ENCODE assay signal across 8 mouse cellular contexts in genomic region chr7:81213347-81214152, GRCm38 (mm10). TPM values are rescaled to one million over a fixed set of nuclear protein-coding genes. Genes with fewer than 3 reads are reported as not detected.
DNase-seq lines count a peak whose midpoint lies in the region; ATAC-seq and TF ChIP-seq lines count a peak whose summit lies in the region.

Pde8a (plus strand) TSS chr7:81213596.

- peaks cover 6% of the 10 kb centered on the region; the same call in 1 of the 2 replicates for H3K4me1 ChIP-seq in liver, adult 2 months (ENCODE audit: control insufficient read depth, insufficient read depth, low read length)
- H3K4me1 ChIP-seq in heart, embryonic 10.5 days = peaks cover 46% of the 10 kb centered on the region
- H3K4me1 ChIP-seq in midbrain, embryonic 11.5 days (ENCODE audit: control insufficient read depth, insufficient read depth, low read length) = peaks cover 11% of the 10 kb centered on the region
- H3K4me1 ChIP-seq in thymus, adult 2 months (replicated peaks; ENCODE audit: control insufficient read depth, insufficient read depth, low read length) = peaks cover 11% of the 10 kb centered on the region

- no peaks in the 10 kb centered on the region for H3K9me3 ChIP-seq in heart, embryonic 10.5 days
- H3K9me3 ChIP-seq in midbrain, embryonic 11.5 days (ENCODE audit: control insufficient read depth, low read length) = no peaks in the 10 kb centered on the region

- H3K4me2 ChIP-seq in midbrain, embryonic 11.5 days = peak within 1 kb of the TSS; percentile 62

- no peak for TF ChIP-seq CTCF in liver, adult 2 months (IDR thresholded peaks at IDR 0.05; ENCODE audit: low read depth, low read length)
- TF ChIP-seq CTCF in thymus, adult 2 months (IDR thresholded peaks at IDR 0.05; ENCODE audit: borderline replicate concordance, control insufficient read depth, extremely low read depth, insufficient read depth, low read length, poor library complexity) = peak; percentile 7; the same call in 1 of the 2 replicates

- peak within 1 kb of the TSS; percentile 95 for H3K27ac ChIP-seq in liver, adult 2 months (replicated peaks; ENCODE audit: insufficient read depth, low read depth, low read length)
- peak within 1 kb of the TSS; percentile 86 for H3K27ac ChIP-seq in heart, embryonic 10.5 days
- H3K27ac ChIP-seq in midbrain, embryonic 11.5 days (ENCODE audit: low read depth, low read length) = no peak within 1 kb of the TSS; the same call in 1 of the 2 replicates
- H3K27ac ChIP-seq in thymus, adult 2 months (ENCODE audit: control insufficient read depth, insufficient read depth, low read length) = peak within 1 kb of the TSS; percentile 0; the same call in 1 of the 2 replicates

- H3K9ac ChIP-seq in liver, adult 2 months (ENCODE audit: low read depth, low read length) = peak within 1 kb of the TSS; percentile 79
- peak within 1 kb of the TSS; percentile 40 for H3K9ac ChIP-seq in midbrain, embryonic 11.5 days (ENCODE audit: low read length)

- peaks cover 17% of the 10 kb centered on the region for H3K79me2 ChIP-seq in liver, adult 2 months (ENCODE audit: control insufficient read depth, insufficient read depth, low read length)

- no peaks in the 10 kb centered on the region for H3K36me3 ChIP-seq in liver, adult 2 months (ENCODE audit: control insufficient read depth, insufficient read depth, low read length)
- no peaks in the 10 kb centered on the region for H3K36me3 ChIP-seq in heart, embryonic 10.5 days
- H3K36me3 ChIP-seq in midbrain, embryonic 11.5 days (ENCODE audit: control insufficient read depth, insufficient read depth, low read length) = no peaks in the 10 kb centered on the region
- no peaks in the 10 kb centered on the region for H3K36me3 ChIP-seq in thymus, adult 2 months (ENCODE audit: control insufficient read depth, insufficient read depth, low read length)

- under 1% methylated on average over 126 of the region's 128 CpGs for WGBS in liver, adult 2 months
- 1% methylated on average over 122 of the region's 128 CpGs for WGBS in heart, embryonic 10.5 days
- 2% methylated on average over 103 of the region's 128 CpGs for WGBS in midbrain, embryonic 11.5 days
- 2% methylated on average over 128 of the region's 128 CpGs for whole genome bisulfite sequencing in thymus, adult 2 months

- no peak for DNase-seq in liver, adult 2 months (ENCODE audit: extremely low read depth, low read depth, low spot score)
- no peak for DNase-seq in liver
- peak; percentile 48 to 77 for DNase-seq in adrenal gland, postnatal 36 days
- DNase-seq in heart, embryonic 10.5 days (ENCODE audit: low spot score) = no peak
- peak; percentile 66 for DNase-seq in kidney, postnatal 10 days
- peak; percentile 85 for DNase-seq in midbrain, embryonic 11.5 days (ENCODE audit: low spot score, missing footprints)
- DNase-seq in thymus, adult 2 months = peak; percentile 9

- peak; percentile 14 for ATAC-seq in midbrain, embryonic 11.5 days (ENCODE audit: low FRiP score)
- no peak for ATAC-seq in cerebellum, adult (ENCODE audit: insufficient number of reproducible peaks, low FRiP score, low TSS enrichment)

- H3K27me3 ChIP-seq in liver, adult 2 months (ENCODE audit: control insufficient read depth, insufficient read depth, low read length) = no peaks in the 10 kb centered on the region
- H3K27me3 ChIP-seq in heart, embryonic 10.5 days (ENCODE audit: insufficient read depth, poor library complexity, severe bottlenecking) = peaks cover 52% of the 10 kb centered on the region
- H3K27me3 ChIP-seq in midbrain, embryonic 11.5 days (ENCODE audit: control insufficient read depth, insufficient read depth, low read length) = peaks cover 51% of the 10 kb centered on the region
- H3K27me3 ChIP-seq in thymus, adult 2 months (ENCODE audit: control insufficient read depth, insufficient read depth, low read length) = peaks cover 8% of the 10 kb centered on the region; the same call in 1 of the 2 replicates

- TF ChIP-seq POLR2A in liver, adult 2 months (IDR thresholded peaks at IDR 0.05; ENCODE audit: extremely low read depth, insufficient read depth, low read length) = peak; percentile 28; the same call in 1 of the 2 replicates
- TF ChIP-seq POLR2A in thymus, adult 2 months (IDR thresholded peaks at IDR 0.05; ENCODE audit: control insufficient read depth, extremely low read depth, insufficient read depth, low read length, poor library complexity) = no peak

- peak within 1 kb of the TSS; percentile 82 for H3K4me3 ChIP-seq in liver, adult 2 months (ENCODE audit: insufficient read depth, low read depth, low read length)
- peak within 1 kb of the TSS; percentile 66 for H3K4me3 ChIP-seq in heart, embryonic 10.5 days
- peak within 1 kb of the TSS; percentile 37 for H3K4me3 ChIP-seq in midbrain, embryonic 11.5 days (ENCODE audit: low read depth, low read length)
- H3K4me3 ChIP-seq in thymus, adult 2 months (ENCODE audit: control insufficient read depth, insufficient read depth, low read length) = peak within 1 kb of the TSS; percentile 50

RNA-seq across cellular contexts. Expression of gene Pde8a, which starts in this region (rescaled TPM):
- total RNA-seq in liver, adult 2 months (2014; rRNA removed) = 13.5 and 15.1 TPM in 2 replicates
- polyA plus RNA-seq in liver, adult 2 months (2012; rRNA removed) = 13.3 and 13.7 TPM in 2 replicates
- 10 to 100 TPM; 28.9 to 37.4 TPM for total RNA-seq in adrenal gland, postnatal 36 days (2021)
- polyA plus RNA-seq in heart, embryonic 10.5 days (2016; fragmentation: Nextera tagmentation; extraction: Ambion mirVana) = 1.9 and 2.3 TPM in 2 replicates
- polyA plus RNA-seq in midbrain, embryonic 11.5 days (2014; fragmentation: Nextera tagmentation; extraction: Ambion mirVana) = 2.9 and 3.0 TPM in 2 replicates
- 3.0 and 3.5 TPM in 2 replicates for polyA plus RNA-seq in thymus, adult 2 months (2012; rRNA removed)

Comparison
In these comparisons a context has a peak if more than half of its experiments do, and no peak if none do; other contexts are left out.
1. DNase-seq: peak in adrenal gland, postnatal 36 days (2 of 2), kidney, postnatal 10 days (single experiment), midbrain, embryonic 11.5 days (single experiment) and thymus, adult 2 months (single experiment); none in liver, adult 2 months (single experiment), liver (single experiment) and heart, embryonic 10.5 days (single experiment).
2. Peak in every context shown above with its lines, with median percentiles within 50 percentile points of each other: H3K4me3 ChIP-seq.